Mouse (Mus musculus) MEL (cell line): ENCODE results near the gene Rnf126. TPM values are rescaled to one million over a fixed set of nuclear protein-coding genes. Genes with fewer than 3 reads are reported as not detected.

Experiments
- DNase-seq: peaks from one replicate; pipeline ENCODE4 v3.0.0; 2011; ENCODE audit warnings: low read depth, low spot score
- H3K27ac ChIP-seq: 2 replicates; pipeline ENCODE4 v1.5.1; 2012; ENCODE audit warnings: low read depth, mild to moderate bottlenecking, control low read depth, low read length, moderate library complexity; ENCODE audit not compliant: control insufficient read depth
- H3K27me3 ChIP-seq, 2 experiments: fragments of 150-350 bp in 1 of 2; sonication (generic) in 1 of 2; 2 replicates each; pipeline ENCODE4 v1.6.1; 2012; ENCODE audit warnings: low read length in 2 of 2, mild to moderate bottlenecking in 2 of 2, improper control_type of control experiment in 1 of 2, moderate library complexity in 1 of 2; ENCODE audit not compliant: insufficient read depth in 2 of 2, control insufficient read depth in 1 of 2
- H3K36me3 ChIP-seq, 2 experiments: 2 replicates each; pipeline ENCODE4 v1.6.1; 2012 to 2014; ENCODE audit warnings: low read length in 2 of 2, improper control_type of control experiment in 1 of 2, inconsistent platforms in 1 of 2, mild to moderate bottlenecking in 1 of 2; ENCODE audit not compliant: insufficient read depth in 2 of 2, control insufficient read depth in 1 of 2
- H3K4me1 ChIP-seq, 2 experiments: fragments of 150-350 bp in 1 of 2; sonication (generic) in 1 of 2; 2 replicates each; pipeline ENCODE4 v1.6.1; 2012; ENCODE audit warnings: low read length in 2 of 2, improper control_type of control experiment in 1 of 2, mild to moderate bottlenecking in 1 of 2; ENCODE audit not compliant: insufficient read depth in 2 of 2, control insufficient read depth in 1 of 2
- H3K4me3 ChIP-seq, 2 experiments: fragments of 150-350 bp in 1 of 2; sonication (generic) in 1 of 2; 2 replicates each; pipeline ENCODE4 v1.5.1; 2012; ENCODE audit warnings: low read depth in 2 of 2, low read length in 2 of 2, mild to moderate bottlenecking in 2 of 2, moderate library complexity in 2 of 2, control low read depth in 1 of 2, improper control_type of control experiment in 1 of 2; ENCODE audit not compliant: control insufficient read depth in 1 of 2, insufficient read depth in 1 of 2
- H3K79me2 ChIP-seq: 2 replicates; pipeline ENCODE4 v1.6.1; 2012; ENCODE audit warnings: mild to moderate bottlenecking, low read length, moderate library complexity; ENCODE audit not compliant: control insufficient read depth, poor library complexity, insufficient read depth
- H3K9ac ChIP-seq: 2 replicates; pipeline ENCODE4 v1.6.1; 2012; ENCODE audit warnings: low read depth, mild to moderate bottlenecking, control low read depth, low read length, moderate library complexity; ENCODE audit not compliant: control insufficient read depth, poor library complexity, severe bottlenecking
- H3K9me3 ChIP-seq: fragments of 150-350 bp; sonication (generic); replicated peaks from 2 replicates; pipeline ENCODE4 v1.6.1; 2012; ENCODE audit warnings: mild to moderate bottlenecking, low read length, improper control_type of control experiment, moderate library complexity; ENCODE audit not compliant: insufficient read depth
- EP300 ChIP-seq, 2 experiments: IDR thresholded peaks; 2 replicates each; pipeline ENCODE4 v1.6.1; 2011; ENCODE audit warnings: improper control_type of control experiment in 2 of 2, low read length in 2 of 2, low read depth in 1 of 2, mild to moderate bottlenecking in 1 of 2
- GABPA ChIP-seq: IDR thresholded peaks from 2 replicates; pipeline ENCODE4 v1.6.1; 2012; ENCODE audit warnings: low read depth, mild to moderate bottlenecking, inconsistent platforms, low read length, improper control_type of control experiment, moderate library complexity
- HCFC1 ChIP-seq: IDR thresholded peaks from 2 replicates; pipeline ENCODE4 v1.6.1; 2012; ENCODE audit warnings: low read depth, mild to moderate bottlenecking, inconsistent platforms, low read length, improper control_type of control experiment, moderate library complexity
- JUND ChIP-seq: IDR thresholded peaks from 2 replicates; pipeline ENCODE4 v1.6.1; 2011; ENCODE audit warnings: low read depth, mild to moderate bottlenecking, improper control_type of control experiment, low read length
- KAT2A ChIP-seq: conservative IDR thresholded peaks from 2 replicates; pipeline ENCODE4 v1.6.1; 2012; ENCODE audit warnings: low read depth, low read length, improper control_type of control experiment, inconsistent platforms
- MAFK ChIP-seq: IDR thresholded peaks from 2 replicates; pipeline ENCODE4 v1.6.1; 2011; ENCODE audit warnings: low read depth, mild to moderate bottlenecking, low read length, improper control_type of control experiment, borderline replicate concordance
- MEF2A ChIP-seq: IDR thresholded peaks from 2 replicates; pipeline ENCODE4 v1.6.1; 2014; ENCODE audit warnings: low read depth, mild to moderate bottlenecking, inconsistent platforms, low read length, improper control_type of control experiment; ENCODE audit not compliant: poor library complexity, insufficient replicate concordance, severe bottlenecking; ENCODE audit errors: extremely low read depth
- MXI1 ChIP-seq: IDR thresholded peaks from 2 replicates; pipeline ENCODE4 v1.6.1; 2011; ENCODE audit warnings: mild to moderate bottlenecking, low read depth, low read length, improper control_type of control experiment
- MYB ChIP-seq: IDR thresholded peaks from 2 replicates; pipeline ENCODE4 v1.6.1; 2011; ENCODE audit warnings: mild to moderate bottlenecking, low read depth, low read length, improper control_type of control experiment
- POLR2A ChIP-seq, 2 experiments: IDR thresholded peaks; 2 replicates each; pipeline ENCODE4 v1.6.1; 2011 to 2012; ENCODE audit warnings: low read length in 2 of 2, mild to moderate bottlenecking in 2 of 2, control low read depth in 1 of 2, improper control_type of control experiment in 1 of 2, low read depth in 1 of 2, moderate library complexity in 1 of 2; ENCODE audit not compliant: control insufficient read depth in 1 of 2, insufficient read depth in 1 of 2, poor library complexity in 1 of 2
- POLR2AphosphoS2 ChIP-seq: IDR thresholded peaks from 2 replicates; pipeline ENCODE4 v1.6.1; 2011; ENCODE audit warnings: low read length, improper control_type of control experiment
- POLR2AphosphoS5 ChIP-seq: IDR thresholded peaks from 2 replicates; pipeline ENCODE4 v1.6.1; 2012; ENCODE audit warnings: low read depth, borderline replicate concordance, mild to moderate bottlenecking, inconsistent platforms, low read length, moderate library complexity, mixed read lengths
- RCOR1 ChIP-seq: IDR thresholded peaks from 2 replicates; pipeline ENCODE4 v1.6.1; 2012; ENCODE audit warnings: low read depth, mild to moderate bottlenecking, inconsistent platforms, low read length, improper control_type of control experiment
- SMC3 ChIP-seq: IDR thresholded peaks from 2 replicates; pipeline ENCODE4 v1.6.1; 2011; ENCODE audit warnings: low read depth, low read length, improper control_type of control experiment
- TCF12 ChIP-seq: IDR thresholded peaks from 2 replicates; pipeline ENCODE4 v1.6.1; 2014; ENCODE audit warnings: low read depth, mild to moderate bottlenecking, inconsistent platforms, low read length, improper control_type of control experiment, moderate library complexity
- USF1 ChIP-seq: IDR thresholded peaks from 2 replicates; pipeline ENCODE4 v1.6.1; 2014; ENCODE audit warnings: low read depth, mild to moderate bottlenecking, inconsistent platforms, low read length, improper control_type of control experiment, moderate library complexity
- USF2 ChIP-seq, 2 experiments: IDR thresholded peaks; 2 replicates each; pipeline ENCODE4 v1.6.1; 2011 to 2012; ENCODE audit warnings: improper control_type of control experiment in 2 of 2, low read length in 2 of 2, borderline replicate concordance in 1 of 2, inconsistent platforms in 1 of 2, low read depth in 1 of 2, mild to moderate bottlenecking in 1 of 2; ENCODE audit not compliant: insufficient read depth in 1 of 2
- ZC3H11A ChIP-seq: IDR thresholded peaks from 2 replicates; pipeline ENCODE4 v1.6.1; 2012; ENCODE audit warnings: low read depth, mild to moderate bottlenecking, inconsistent platforms, low read length, improper control_type of control experiment
- polyA plus RNA-seq, 2 experiments: library from polyadenylated mRNA; stranded (reverse) in 1 of 2; unstranded in 1 of 2; fragments of >175 nt in 1 of 2; fragments of >200 nt in 1 of 2; gene quantifications; 2 replicates each; pipeline versions ENCODE4 v1.2.1 to v1.2.4; 2012; ENCODE audit warnings: low replicate concordance in 2 of 2, low read depth in 1 of 2; ENCODE audit not compliant: insufficient read length in 2 of 2, insufficient read depth in 1 of 2, missing spikeins in 1 of 2
- total RNA-seq: library from RNA; depleted of rRNA; stranded (reverse); fragments of 300-350 nt; gene quantifications from 2 replicates; pipeline ENCODE4 v1.2.3, GENCODE M21; 2012

The Rnf126 gene
- total and polyA plus RNA-seq, 3 experiments = 84.8 to 184 (median 174) TPM

DNA sequence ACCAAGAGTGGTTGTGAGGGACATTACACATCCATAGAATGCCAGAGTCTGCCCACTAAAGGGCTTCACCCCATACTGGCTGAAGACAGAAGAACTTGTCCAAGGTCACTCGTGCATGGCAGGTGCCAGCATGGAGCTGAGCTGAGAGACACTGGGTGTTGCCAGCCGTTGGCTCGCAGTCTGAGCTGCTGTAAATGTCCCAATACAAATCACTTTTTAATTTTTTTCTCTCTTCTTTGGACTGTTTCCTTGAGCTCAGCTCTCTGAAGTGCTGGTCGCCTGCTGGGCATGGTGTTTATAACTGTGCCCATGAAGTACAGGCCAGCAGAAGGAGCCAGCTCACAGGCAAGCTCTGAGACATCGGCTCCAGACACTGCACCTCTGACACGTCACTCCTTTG is 43.7 kb downstream of the Rnf126 start:
- peaks cover 0 to 2% of the 10 kb centered on the region in 2 experiments; a peak in 2 of 4 replicates for H3K27me3 ChIP-seq
- no peak overlapping the region for H3K9ac ChIP-seq
- H3K27ac ChIP-seq = no peak overlapping the region
- H3K79me2 ChIP-seq = no peaks in the 10 kb centered on the region
- no peaks in the 10 kb centered on the region for H3K36me3 ChIP-seq
- H3K4me3 ChIP-seq = no peak overlapping the region
- TF ChIP-seq RCOR1 = no peak
- TF ChIP-seq MYB = no peak
- TF ChIP-seq JUND = no peak
- no peak for TF ChIP-seq USF1
- no peak for TF ChIP-seq SMC3
- no peak for TF ChIP-seq POLR2AphosphoS5
- no peak for TF ChIP-seq MAFK
- TF ChIP-seq MXI1 = no peak
- TF ChIP-seq GABPA = no peak
- no peak for TF ChIP-seq POLR2A (IDR thresholded peaks at IDR 0.05; ENCODE audit: control insufficient read depth in 1 of 2, insufficient read depth in 1 of 2, low read depth in 1 of 2, low read length in 2 of 2, poor library complexity in 1 of 2)
- TF ChIP-seq EP300 (IDR thresholded peaks at IDR 0.05; ENCODE audit: low read depth in 1 of 2, low read length in 2 of 2) = no peak
- no peak for TF ChIP-seq POLR2AphosphoS2
- no peak for TF ChIP-seq ZC3H11A
- TF ChIP-seq USF2 (IDR thresholded peaks at IDR 0.05; ENCODE audit: borderline replicate concordance in 1 of 2, insufficient read depth in 1 of 2, low read depth in 1 of 2, low read length in 2 of 2) = no peak
- TF ChIP-seq KAT2A = no peak
- no peak for TF ChIP-seq HCFC1
- TF ChIP-seq MEF2A = no peak
- H3K4me1 ChIP-seq = no peaks in the 10 kb centered on the region
- no peak for DNase-seq
- no peaks in the 10 kb centered on the region for H3K9me3 ChIP-seq

DNA sequence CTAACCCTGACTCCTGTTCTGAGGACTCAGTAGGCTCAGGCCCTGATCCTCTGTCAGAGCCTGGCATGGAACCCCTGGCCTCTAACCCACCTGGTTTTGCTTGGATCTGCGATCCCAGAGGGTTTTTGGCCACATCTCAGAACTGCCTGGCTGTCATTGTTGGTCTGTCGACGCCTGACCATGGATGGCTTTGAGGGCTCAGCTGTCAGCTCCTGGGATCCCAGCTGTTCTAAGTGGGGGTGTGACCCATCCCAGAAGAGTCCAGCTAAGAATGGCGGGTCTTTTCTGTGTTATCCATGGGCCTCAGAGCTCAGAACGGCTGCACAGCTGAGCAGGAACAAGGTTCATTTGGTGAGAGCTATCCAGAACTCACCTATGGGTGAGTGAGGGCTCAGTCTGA is 45.7 kb downstream of the Rnf126 start:
- Histone ChIP-seq H3K36me3 (no peaks in the 10 kb centered on the region), H3K79me2 (no peaks in the 10 kb centered on the region), H3K9me3 (no peaks in the 10 kb centered on the region), H3K4me3 (no peak overlapping the region), H3K27me3 (peaks cover 0 to 2% of the 10 kb centered on the region in 2 experiments; a peak in 2 of 4 replicates), H3K9ac (no peak overlapping the region), H3K4me1 (no peaks in the 10 kb centered on the region), H3K27ac (no peak overlapping the region)
- TF ChIP-seq TCF12 = no peak
- no peak for DNase-seq
